Mouse (Mus musculus): Measurements from ENCODE around the gene Ccdc184.

DNA sequence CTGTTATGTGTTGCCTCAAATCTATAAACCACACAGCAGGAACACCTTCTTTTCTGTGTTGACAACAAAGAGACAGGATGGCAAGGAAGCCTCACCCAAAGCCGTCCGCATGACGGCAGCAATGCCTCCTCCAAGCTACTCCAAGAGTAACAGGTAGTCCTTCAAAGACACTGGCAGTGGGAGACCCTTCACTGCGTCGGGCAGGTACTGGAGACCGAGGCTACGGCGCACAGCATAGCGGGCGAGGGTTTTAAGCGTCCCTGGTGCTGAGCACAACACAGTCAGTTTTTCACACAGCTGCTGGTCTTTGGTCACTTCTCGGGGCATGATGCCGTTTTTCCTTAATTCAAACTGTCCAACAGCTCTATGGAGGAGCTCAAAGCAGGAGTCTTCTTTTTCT lies 31.3 kb upstream of the Ccdc184 start:
- TF ChIP-seq CTCF (IDR thresholded peaks at IDR 0.05; ENCODE audit: control insufficient read depth, insufficient read depth, low read length) (no peak), POLR2A (IDR thresholded peaks at IDR 0.05; ENCODE audit: borderline replicate concordance, control insufficient read depth, low read depth, low read length) (no peak)
